Mouse (Mus musculus) megakaryocyte, embryonic 14.5 days (primary cell): ENCODE measurements around the gene Ppp1r36.

Experiments used
- FLI1 ChIP-seq: IDR thresholded peaks from 2 replicates; pipeline ENCODE4 v1.6.1; 2012; ENCODE audit warnings: low read length, inconsistent platforms, mixed read lengths
- GATA1 ChIP-seq: IDR thresholded peaks from 3 replicates; pipeline ENCODE4 v1.6.1; 2012; ENCODE audit warnings: mixed read lengths, low read length, inconsistent platforms, borderline replicate concordance

- TF ChIP-seq GATA1 (no peak), FLI1 (no peak)
Observed at GRCm38 (mm10) chr12:76370831-76371571, 46.3 kb upstream of the Ppp1r36 start.
